Mouse (Mus musculus) heart, postnatal 0 days (tissue): ENCODE results near the gene Zkscan8.

Experiments used
- CTCF ChIP-seq: IDR thresholded peaks from 2 replicates; pipeline ENCODE4 v1.5.1; 2016; ENCODE audit warnings: antibody characterized with exemption, control low read depth, low read depth
- EP300 ChIP-seq: IDR thresholded peaks from 2 replicates; pipeline ENCODE4 v1.6.1; 2016; ENCODE audit warnings: antibody characterized with exemption, low read depth

- TF ChIP-seq CTCF: no peak
- TF ChIP-seq EP300: no peak
Measured at GRCm38 (mm10) chr13:21530136-21530535, 784 bp downstream of the Zkscan8 start.
